Mouse (Mus musculus): Measurements from ENCODE around the gene Gm20532.
A peak's percentile ranks its signal among the peaks of the same experiment; 100 is the strongest.

The Gm20532 gene

GRCm38 (mm10) chr2:26594022-26594346 lies 7.5 kb downstream of the Gm20532 start:
- Histone ChIP-seq H3K36me3 (ENCODE audit: insufficient read depth, low read length) (peaks cover 82% of the 10 kb centered on the region), H3K27me3 (ENCODE audit: insufficient read depth, low read length) (no peaks in the 10 kb centered on the region), H3K4me3 (replicated peaks; ENCODE audit: low read length) (no peak overlapping the region), H3K9me3 (ENCODE audit: low read length) (no peaks in the 10 kb centered on the region), H3K4me1 (replicated peaks; ENCODE audit: low read depth, low read length) (peaks cover 65% of the 10 kb centered on the region)
- TF ChIP-seq CTCF (conservative IDR thresholded peaks at IDR 0.05; ENCODE audit: low read length) (peak; percentile 33; the same call in 1 of the 2 replicates), POU5F1 (IDR thresholded peaks at IDR 0.05; ENCODE audit: borderline replicate concordance, low read length) (no peak), NANOG (IDR thresholded peaks at IDR 0.05; ENCODE audit: borderline replicate concordance, low read length) (no peak)

GRCm38 (mm10) chr2:26594461-26594933 lies 8.1 kb downstream of the Gm20532 start:
- Histone ChIP-seq H3K9me3 (ENCODE audit: low read length) (no peaks in the 10 kb centered on the region), H3K36me3 (ENCODE audit: insufficient read depth, low read length) (peaks cover 82% of the 10 kb centered on the region), H3K4me1 (replicated peaks; ENCODE audit: low read depth, low read length) (peaks cover 65% of the 10 kb centered on the region), H3K4me3 (replicated peaks; ENCODE audit: low read length) (no peak overlapping the region; the same call in 1 of the 2 replicates), H3K27me3 (ENCODE audit: insufficient read depth, low read length) (no peaks in the 10 kb centered on the region)
- TF ChIP-seq POU5F1 (IDR thresholded peaks at IDR 0.05; ENCODE audit: borderline replicate concordance, low read length) (no peak), NANOG (IDR thresholded peaks at IDR 0.05; ENCODE audit: borderline replicate concordance, low read length) (no peak), CTCF (conservative IDR thresholded peaks at IDR 0.05; ENCODE audit: low read length) (no peak)

GRCm38 (mm10) chr2:26594934-26595724 lies 8.7 kb downstream of the Gm20532 start:
- peaks cover 81% of the 10 kb centered on the region for H3K36me3 ChIP-seq (ENCODE audit: insufficient read depth, low read length)
- TF ChIP-seq CTCF (conservative IDR thresholded peaks at IDR 0.05; ENCODE audit: low read length) (no peak), NANOG (IDR thresholded peaks at IDR 0.05; ENCODE audit: borderline replicate concordance, low read length) (no peak), POU5F1 (IDR thresholded peaks at IDR 0.05; ENCODE audit: borderline replicate concordance, low read length) (no peak)

GRCm38 (mm10) chr2:26595725-26596435 lies 9.4 kb downstream of the Gm20532 start:
- TF ChIP-seq POU5F1 (IDR thresholded peaks at IDR 0.05; ENCODE audit: borderline replicate concordance, low read length) (no peak), CTCF (conservative IDR thresholded peaks at IDR 0.05; ENCODE audit: low read length) (no peak), NANOG (IDR thresholded peaks at IDR 0.05; ENCODE audit: borderline replicate concordance, low read length) (no peak)
- 0 out of 2 replicates have a peak overlapping the region, but pooled peaks have one; percentile 2 for H3K4me3 ChIP-seq (replicated peaks; ENCODE audit: low read length)
- no peaks in the 10 kb centered on the region for H3K27me3 ChIP-seq (ENCODE audit: insufficient read depth, low read length)
- peaks cover 79% of the 10 kb centered on the region for H3K4me1 ChIP-seq (replicated peaks; ENCODE audit: low read depth, low read length)
- H3K9me3 ChIP-seq (ENCODE audit: low read length), result no peaks in the 10 kb centered on the region
- H3K36me3 ChIP-seq (ENCODE audit: insufficient read depth, low read length), result peaks cover 75% of the 10 kb centered on the region

More at GRCm38 (mm10) chr2:26594934-26595724, 8.7 kb downstream of the Gm20532 start:
- H3K27me3 ChIP-seq (ENCODE audit: insufficient read depth, low read length), result no peaks in the 10 kb centered on the region
- H3K9me3 ChIP-seq (ENCODE audit: low read length), result no peaks in the 10 kb centered on the region
- H3K4me1 ChIP-seq (replicated peaks; ENCODE audit: low read depth, low read length), result peaks cover 72% of the 10 kb centered on the region
- H3K4me3 ChIP-seq (replicated peaks; ENCODE audit: low read length), result peak overlapping the region; percentile 2; the same call in 1 of the 2 replicates

- Histone ChIP-seq H3K27me3 (ENCODE audit: insufficient read depth, low read length) (no peaks in the 10 kb centered on the region), H3K4me1 (replicated peaks; ENCODE audit: low read depth, low read length) (peaks cover 88% of the 10 kb centered on the region), H3K9me3 (ENCODE audit: low read length) (no peaks in the 10 kb centered on the region), H3K4me3 (replicated peaks; ENCODE audit: low read length) (no peak overlapping the region), H3K36me3 (ENCODE audit: insufficient read depth, low read length) (peaks cover 70% of the 10 kb centered on the region)
- TF ChIP-seq CTCF (conservative IDR thresholded peaks at IDR 0.05; ENCODE audit: low read length), result no peak
- no peak for TF ChIP-seq POU5F1 (IDR thresholded peaks at IDR 0.05; ENCODE audit: borderline replicate concordance, low read length)
- TF ChIP-seq NANOG (IDR thresholded peaks at IDR 0.05; ENCODE audit: borderline replicate concordance, low read length), result no peak
Measured at GRCm38 (mm10) chr2:26596898-26597297, 10.5 kb downstream of the Gm20532 start.

GRCm38 (mm10) chr2:26597810-26598209 lies 11.4 kb downstream of the Gm20532 start:
- H3K36me3 ChIP-seq (ENCODE audit: insufficient read depth, low read length), result peaks cover 62% of the 10 kb centered on the region
- TF ChIP-seq CTCF (conservative IDR thresholded peaks at IDR 0.05; ENCODE audit: low read length) (no peak), POU5F1 (IDR thresholded peaks at IDR 0.05; ENCODE audit: borderline replicate concordance, low read length) (no peak), NANOG (IDR thresholded peaks at IDR 0.05; ENCODE audit: borderline replicate concordance, low read length) (no peak)

GRCm38 (mm10) chr2:26598462-26598861 lies 12.0 kb downstream of the Gm20532 start:
- no peaks in the 10 kb centered on the region for H3K27me3 ChIP-seq (ENCODE audit: insufficient read depth, low read length)
- H3K4me3 ChIP-seq (replicated peaks; ENCODE audit: low read length), result no peak overlapping the region
- peaks cover 55% of the 10 kb centered on the region for H3K36me3 ChIP-seq (ENCODE audit: insufficient read depth, low read length)
- H3K4me1 ChIP-seq (replicated peaks; ENCODE audit: low read depth, low read length), result peaks cover 93% of the 10 kb centered on the region
- no peaks in the 10 kb centered on the region for H3K9me3 ChIP-seq (ENCODE audit: low read length)
- TF ChIP-seq NANOG (IDR thresholded peaks at IDR 0.05; ENCODE audit: borderline replicate concordance, low read length) (no peak), CTCF (conservative IDR thresholded peaks at IDR 0.05; ENCODE audit: low read length) (no peak), POU5F1 (IDR thresholded peaks at IDR 0.05; ENCODE audit: borderline replicate concordance, low read length) (no peak)

More at GRCm38 (mm10) chr2:26597810-26598209, 11.4 kb downstream of the Gm20532 start:
- no peaks in the 10 kb centered on the region for H3K9me3 ChIP-seq (ENCODE audit: low read length)
- no peak overlapping the region for H3K4me3 ChIP-seq (replicated peaks; ENCODE audit: low read length)
- H3K4me1 ChIP-seq (replicated peaks; ENCODE audit: low read depth, low read length), result peaks cover 93% of the 10 kb centered on the region
- H3K27me3 ChIP-seq (ENCODE audit: insufficient read depth, low read length), result no peaks in the 10 kb centered on the region

- peaks cover 87% of the 10 kb centered on the region for H3K4me1 ChIP-seq (replicated peaks; ENCODE audit: low read depth, low read length)
- no peaks in the 10 kb centered on the region for H3K9me3 ChIP-seq (ENCODE audit: low read length)
- TF ChIP-seq NANOG (IDR thresholded peaks at IDR 0.05; ENCODE audit: borderline replicate concordance, low read length) (no peak), POU5F1 (IDR thresholded peaks at IDR 0.05; ENCODE audit: borderline replicate concordance, low read length) (no peak)
- H3K27me3 ChIP-seq (ENCODE audit: insufficient read depth, low read length), result no peaks in the 10 kb centered on the region
- H3K36me3 ChIP-seq (ENCODE audit: insufficient read depth, low read length), result peaks cover 42% of the 10 kb centered on the region
- H3K4me3 ChIP-seq (replicated peaks; ENCODE audit: low read length), result no peak overlapping the region
Measured at GRCm38 (mm10) chr2:26599965-26600364, 13.5 kb downstream of the Gm20532 start.

Measured in E14TG2a.4 (cell line).